Mouse (Mus musculus) liver, postnatal 0 days (tissue): Measurements from ENCODE around the gene March1. TPM values are rescaled to one million over a fixed set of nuclear protein-coding genes. Genes with fewer than 3 reads are reported as not detected.

Experiments
- ATAC-seq: fragments of 200-750 bp; cut with Nextera tagmentation; 2 replicates; pipeline ENCODE4 v1.8.0; 2017; ENCODE audit warnings: mild to moderate bottlenecking, moderate library complexity
- DNase-seq: peaks from one replicate; pipeline ENCODE4 v3.0.0-alpha.2; 2016
- H3K27ac ChIP-seq: fragments of 300-500 bp; sonication (generic); 2 replicates; pipeline ENCODE4 v1.5.1; 2014; ENCODE audit warnings: antibody characterized with exemption, moderate library complexity, mild to moderate bottlenecking, low read depth
- H3K27me3 ChIP-seq: fragments of 300-500 bp; sonication (generic); 2 replicates; pipeline ENCODE4 v1.6.1; 2014; ENCODE audit warnings: low read length, control low read depth, mixed read lengths; ENCODE audit not compliant: insufficient read depth
- H3K36me3 ChIP-seq: fragments of 300-500 bp; sonication (generic); replicated peaks from 2 replicates; pipeline ENCODE4 v1.6.1; 2014; ENCODE audit warnings: mild to moderate bottlenecking, control low read depth, low read length, moderate library complexity, mixed read lengths; ENCODE audit not compliant: insufficient read depth
- H3K4me1 ChIP-seq: fragments of 300-500 bp; sonication (generic); 2 replicates; pipeline ENCODE4 v1.6.1; 2014; ENCODE audit warnings: antibody characterized with exemption, mild to moderate bottlenecking, control low read depth; ENCODE audit not compliant: insufficient read depth
- H3K4me2 ChIP-seq: fragments of 300-500 bp; sonication (generic); 2 replicates; pipeline ENCODE4 v1.6.1; 2014; ENCODE audit warnings: low read depth, mild to moderate bottlenecking, low read length, moderate library complexity, mixed read lengths
- H3K4me3 ChIP-seq: fragments of 300-500 bp; sonication (generic); 2 replicates; pipeline ENCODE4 v1.5.1; 2014; ENCODE audit warnings: low read depth, low read length
- H3K9ac ChIP-seq: fragments of 300-500 bp; sonication (generic); replicated peaks from 2 replicates; pipeline ENCODE4 v1.6.1; 2014; ENCODE audit warnings: mild to moderate bottlenecking, moderate library complexity
- H3K9me3 ChIP-seq: fragments of 300-500 bp; sonication (generic); 2 replicates; pipeline ENCODE4 v1.6.1; 2016; ENCODE audit warnings: mild to moderate bottlenecking, control low read depth, low read length, mixed read lengths
- CTCF ChIP-seq: sonication (generic); IDR thresholded peaks from 2 replicates; pipeline ENCODE4 v1.5.1; 2016; ENCODE audit warnings: antibody characterized with exemption, low read depth
- EP300 ChIP-seq: IDR thresholded peaks from 2 replicates; pipeline ENCODE4 v1.6.1; 2016; ENCODE audit warnings: antibody characterized with exemption, low read depth, mild to moderate bottlenecking
- WGBS: fragments of 180-500 bp; shearing (Covaris S2); extraction: QIAGEN DNeasy Blood & Tissue Kit; methylation state at CpG from one replicate; pipeline ENCODE4 v1.1.7; 2014; ENCODE audit not compliant: insufficient replicate concordance; 5-methylcytosine and 5-hydroxymethylcytosine counted together
- polyA plus RNA-seq: library from polyadenylated mRNA; unstranded; fragments of >200 nt; fragmentation: Nextera tagmentation; extraction: Ambion mirVana; gene quantifications from 2 replicates; pipeline ENCODE4 v1.2.1, GENCODE M21; 2015

The March1 gene
- polyA plus RNA-seq, 1 experiment from 2014 or later: 1.4 TPM

DNA sequence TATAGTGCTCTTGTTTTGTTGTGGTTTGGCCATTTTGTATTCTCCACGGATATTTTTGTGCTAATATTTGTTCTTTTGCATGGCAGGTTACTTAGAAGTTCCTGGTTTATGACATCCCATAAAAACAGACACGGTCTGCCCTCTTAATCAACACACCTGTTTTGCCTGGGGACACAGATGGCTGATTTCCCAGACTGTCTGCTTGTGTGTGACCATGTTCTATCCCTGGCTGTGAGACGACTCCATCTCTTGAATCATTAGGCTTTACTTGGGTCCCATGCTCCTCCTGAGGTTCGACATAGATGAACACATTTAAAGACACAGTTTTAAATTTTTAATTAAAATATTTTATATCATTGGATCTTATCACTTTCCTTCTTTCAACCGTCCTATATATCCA, 163.5 kb downstream of the March1 start:
- no peaks in the 10 kb centered on the region for H3K4me1 ChIP-seq
- no peak for DNase-seq
- TF ChIP-seq EP300: no peak
- H3K9ac ChIP-seq: no peak overlapping the region
- no peaks in the 10 kb centered on the region for H3K9me3 ChIP-seq
- 57% methylated on average over 5 of the region's 5 CpGs for WGBS
- ATAC-seq: no peak
- no peak overlapping the region for H3K4me3 ChIP-seq
- H3K27ac ChIP-seq: no peak overlapping the region
- H3K36me3 ChIP-seq: no peaks in the 10 kb centered on the region
- H3K27me3 ChIP-seq: no peaks in the 10 kb centered on the region
- H3K4me2 ChIP-seq: no peak overlapping the region

DNA sequence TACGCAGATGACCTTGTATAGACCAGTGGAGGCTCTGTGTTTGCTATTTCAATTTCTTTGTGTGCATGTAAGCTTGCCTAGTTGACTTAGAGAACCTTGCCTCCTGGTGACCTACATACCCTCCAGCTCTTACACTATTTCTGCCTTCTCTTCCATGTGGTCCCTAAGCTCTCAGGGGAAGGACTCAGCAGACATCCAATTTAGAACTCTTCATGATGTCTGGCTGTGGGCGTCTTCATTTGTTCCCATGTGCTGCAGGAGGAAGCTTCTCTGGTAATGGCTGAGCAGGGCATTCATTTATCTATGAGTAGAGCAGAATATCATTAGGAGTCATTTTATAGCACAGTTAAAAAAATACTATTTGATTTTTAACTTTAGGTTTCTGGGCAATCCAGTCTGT, 195.3 kb downstream of the March1 start:
- DNase-seq: no peak
- H3K4me1 ChIP-seq: no peaks in the 10 kb centered on the region
- no peak overlapping the region for H3K4me3 ChIP-seq
- H3K4me2 ChIP-seq: no peak overlapping the region
- H3K9me3 ChIP-seq: no peaks in the 10 kb centered on the region
- no peak overlapping the region for H3K27ac ChIP-seq
- ATAC-seq: no peak
- TF ChIP-seq CTCF (no peak), EP300 (no peak)
- H3K27me3 ChIP-seq: no peaks in the 10 kb centered on the region
- no peak overlapping the region for H3K9ac ChIP-seq
- no peaks in the 10 kb centered on the region for H3K36me3 ChIP-seq
- 66% methylated on average over 2 of the region's 2 CpGs for WGBS

DNA sequence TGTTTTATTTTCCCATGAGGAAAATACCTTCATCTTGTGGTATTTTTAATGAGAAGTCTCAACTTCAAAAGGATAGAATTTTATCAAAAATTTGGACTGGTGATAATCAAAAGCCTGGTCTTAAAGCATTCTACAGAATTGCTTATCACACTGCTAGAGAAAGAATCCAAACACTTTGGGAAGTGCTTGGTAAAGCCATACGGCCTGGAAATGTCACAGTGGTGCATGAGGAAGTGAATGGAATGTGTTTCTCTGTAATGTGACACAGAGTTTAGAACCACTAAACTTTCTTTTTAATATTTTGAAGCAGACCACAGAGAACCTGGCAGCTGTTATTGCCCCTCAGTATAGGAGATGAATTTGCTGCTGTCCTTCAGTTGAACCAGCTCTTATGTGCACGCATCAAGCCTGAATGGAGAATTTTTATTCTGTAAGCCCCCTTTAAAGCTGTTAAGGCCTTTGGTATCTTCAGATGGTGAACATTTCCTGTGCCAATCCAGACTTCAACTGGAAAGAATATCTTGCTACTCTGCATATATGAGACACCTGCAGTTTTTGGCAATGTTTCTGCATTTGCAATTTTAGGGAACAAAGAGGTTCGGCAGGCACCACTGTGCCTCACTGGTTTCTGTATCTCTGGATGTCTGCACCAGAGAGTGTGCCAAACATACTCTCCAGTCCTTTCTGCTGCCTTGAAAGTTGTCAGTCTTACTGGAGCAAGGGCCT, 304.8 kb downstream of the March1 start:
- Histone ChIP-seq H3K9me3 (no peaks in the 10 kb centered on the region), H3K27ac (no peak overlapping the region), H3K4me1 (no peaks in the 10 kb centered on the region), H3K9ac (no peak overlapping the region), H3K4me3 (no peak overlapping the region), H3K4me2 (no peak overlapping the region), H3K36me3 (no peaks in the 10 kb centered on the region), H3K27me3 (no peaks in the 10 kb centered on the region)
- 69% methylated on average over 3 of the region's 3 CpGs for WGBS
- DNase-seq: no peak
- TF ChIP-seq EP300: no peak
- TF ChIP-seq CTCF: no peak
- ATAC-seq: no peak

DNA sequence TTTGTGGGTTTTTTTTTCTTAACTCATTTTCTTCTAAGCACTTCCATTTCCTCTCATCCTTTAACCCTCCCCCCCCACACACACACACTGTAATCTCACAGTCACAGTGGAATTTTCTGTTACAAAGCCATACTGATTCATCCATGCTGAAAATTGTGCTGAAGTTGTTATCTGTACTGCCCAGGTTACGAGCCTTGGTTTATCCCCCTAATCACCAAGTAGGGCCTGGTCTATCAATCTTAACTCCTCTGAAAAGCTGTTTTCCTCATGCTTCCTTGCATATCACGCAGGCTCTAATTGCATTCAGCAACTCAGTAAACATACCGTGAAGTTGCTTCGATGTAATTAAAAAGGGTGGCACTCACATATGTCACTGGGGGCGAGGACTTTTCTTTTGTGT, 339.2 kb downstream of the March1 start:
- H3K9ac ChIP-seq: no peak overlapping the region
- no peak for DNase-seq
- no peaks in the 10 kb centered on the region for H3K36me3 ChIP-seq
- H3K4me2 ChIP-seq: no peak overlapping the region
- ATAC-seq: no peak
- TF ChIP-seq CTCF (no peak), EP300 (no peak)
- no peaks in the 10 kb centered on the region for H3K27me3 ChIP-seq
- H3K4me3 ChIP-seq: no peak overlapping the region
- H3K4me1 ChIP-seq: no peaks in the 10 kb centered on the region
- no peak overlapping the region for H3K27ac ChIP-seq
- 43% methylated on average over 5 of the region's 5 CpGs for WGBS
- no peaks in the 10 kb centered on the region for H3K9me3 ChIP-seq

DNA sequence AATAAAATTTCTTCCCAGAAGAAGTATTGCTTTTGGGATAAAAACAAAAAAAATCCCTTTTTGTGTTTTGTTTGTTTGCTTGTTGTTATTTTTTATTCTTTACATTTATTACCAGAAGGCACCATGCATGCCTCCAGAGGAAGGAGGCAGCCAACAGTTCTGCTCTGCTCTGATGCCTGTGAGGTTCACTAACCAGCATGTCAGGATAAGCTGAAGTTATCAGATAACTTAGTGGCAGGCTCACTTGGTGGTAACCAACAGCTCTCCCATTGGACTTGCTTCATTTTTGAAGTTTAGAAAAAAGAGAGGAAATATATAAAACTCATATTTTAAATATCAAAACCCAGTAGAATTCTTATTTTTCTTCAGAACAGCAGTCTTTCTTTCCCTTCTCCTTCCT, 339.8 kb downstream of the March1 start:
- Histone ChIP-seq H3K4me1 (no peaks in the 10 kb centered on the region), H3K4me3 (no peak overlapping the region), H3K9me3 (no peaks in the 10 kb centered on the region), H3K9ac (no peak overlapping the region), H3K27me3 (no peaks in the 10 kb centered on the region), H3K4me2 (no peak overlapping the region), H3K27ac (no peak overlapping the region), H3K36me3 (no peaks in the 10 kb centered on the region)
- ATAC-seq (no peak), DNase-seq (no peak)
- TF ChIP-seq CTCF: no peak
- TF ChIP-seq EP300: no peak

DNA sequence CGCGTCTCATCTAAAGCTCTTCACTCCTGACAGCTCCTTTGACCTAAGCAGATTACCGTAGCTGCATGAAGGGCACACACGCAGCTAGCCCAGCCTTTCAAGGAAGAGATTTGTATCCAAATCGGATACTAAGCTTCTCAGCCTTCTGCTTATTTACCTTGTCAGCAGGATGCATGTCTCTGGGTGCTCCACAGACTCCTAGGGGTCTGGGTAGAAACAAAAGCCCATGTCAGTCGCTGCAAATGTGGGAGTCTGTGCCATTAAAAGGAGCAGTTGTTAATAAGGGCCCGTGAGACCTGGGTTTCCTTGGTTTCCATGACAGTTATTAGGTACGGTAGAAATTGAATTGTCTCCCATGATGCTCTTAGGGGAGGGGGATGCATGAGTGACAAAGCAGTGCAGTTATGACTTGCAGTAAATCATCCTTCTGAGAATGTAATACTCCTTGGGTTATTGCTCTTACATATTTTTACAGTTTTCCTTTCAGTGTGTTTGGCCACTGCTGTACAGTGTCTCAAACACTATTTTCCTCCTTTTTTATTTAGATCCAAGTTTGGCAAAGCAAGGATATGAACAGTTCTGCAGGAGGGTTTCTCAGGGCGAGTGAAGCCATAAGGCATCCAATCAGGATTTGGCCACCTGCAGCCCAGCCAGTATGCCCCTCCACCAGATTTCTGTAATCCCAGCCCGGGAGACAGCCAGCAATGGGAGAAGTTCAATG, 349.0 kb downstream of the March1 start:
- Histone ChIP-seq H3K4me2 (no peak overlapping the region), H3K4me1 (no peaks in the 10 kb centered on the region), H3K27ac (no peak overlapping the region), H3K4me3 (no peak overlapping the region), H3K9me3 (no peaks in the 10 kb centered on the region), H3K36me3 (no peaks in the 10 kb centered on the region), H3K27me3 (no peaks in the 10 kb centered on the region), H3K9ac (no peak overlapping the region)
- TF ChIP-seq EP300 (no peak), CTCF (no peak)
- WGBS: 15% methylated on average over 10 of the region's 10 CpGs
- DNase-seq (no peak), ATAC-seq (no peak)
